Mouse (Mus musculus) lung, postnatal 10 days (tissue): ENCODE results near the gene Cep68.

Source experiments
- DNase-seq: peaks from one replicate; pipeline ENCODE4 v3.0.0; 2021

The Cep68 gene

DNA sequence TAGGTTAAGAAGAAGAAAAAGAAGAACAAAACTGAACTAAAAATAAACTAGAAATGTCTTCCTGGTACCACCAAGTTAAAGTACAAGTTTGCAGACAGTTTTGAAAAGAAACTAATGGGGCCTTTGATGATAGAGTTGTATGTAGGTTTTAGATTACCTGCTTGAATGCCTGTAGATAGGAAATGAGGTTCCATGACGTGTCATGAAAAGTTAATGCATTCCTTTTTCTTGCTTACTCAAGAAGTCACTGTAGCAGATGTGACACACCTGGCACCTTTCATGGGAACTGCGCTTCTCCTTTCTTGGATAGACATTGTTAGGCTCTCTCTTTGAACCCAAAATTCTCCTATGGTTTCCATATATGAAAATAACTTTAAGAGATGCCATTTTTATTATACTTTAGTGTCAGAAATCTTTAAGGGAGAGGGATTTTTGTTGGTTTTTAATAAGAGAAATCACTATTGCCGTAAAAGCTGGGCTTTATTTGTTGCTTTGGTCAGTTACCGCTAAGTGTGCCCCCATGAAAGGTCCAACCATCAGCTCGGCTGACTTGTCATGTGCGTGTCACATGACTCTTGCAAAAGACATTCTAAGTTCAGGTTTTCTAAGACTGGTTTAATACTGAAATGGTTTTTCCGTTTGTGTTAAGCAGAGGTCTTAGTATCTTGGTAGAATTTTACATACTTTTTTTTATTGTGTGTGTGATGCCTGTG is 46.8 kb downstream of the Cep68 start:
- DNase-seq: no peak

DNA sequence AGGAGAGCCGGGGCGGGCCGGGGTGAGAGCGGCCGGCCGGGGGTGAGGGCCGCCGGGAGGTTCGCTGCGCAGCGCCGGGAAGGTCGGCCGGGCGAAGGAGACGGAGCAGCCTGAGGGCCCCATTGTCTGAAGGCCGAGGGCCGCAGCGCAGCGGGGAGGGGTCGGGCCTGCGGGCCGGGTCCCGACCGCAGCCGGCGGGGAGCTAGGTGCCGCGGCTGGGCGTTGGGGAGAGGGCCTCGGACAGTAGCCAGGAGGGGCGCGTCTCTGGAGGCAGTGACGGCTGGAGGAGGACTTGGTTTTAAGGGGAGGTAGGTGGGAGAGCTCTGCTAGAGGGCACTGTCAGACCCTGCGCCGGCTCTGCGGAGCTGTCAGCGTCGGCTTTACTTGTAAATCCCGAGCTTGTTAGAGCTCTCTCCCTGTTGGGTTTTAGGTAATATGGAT is 47.5 kb downstream of the Cep68 start:
- peak; percentile 83 for DNase-seq

DNA sequence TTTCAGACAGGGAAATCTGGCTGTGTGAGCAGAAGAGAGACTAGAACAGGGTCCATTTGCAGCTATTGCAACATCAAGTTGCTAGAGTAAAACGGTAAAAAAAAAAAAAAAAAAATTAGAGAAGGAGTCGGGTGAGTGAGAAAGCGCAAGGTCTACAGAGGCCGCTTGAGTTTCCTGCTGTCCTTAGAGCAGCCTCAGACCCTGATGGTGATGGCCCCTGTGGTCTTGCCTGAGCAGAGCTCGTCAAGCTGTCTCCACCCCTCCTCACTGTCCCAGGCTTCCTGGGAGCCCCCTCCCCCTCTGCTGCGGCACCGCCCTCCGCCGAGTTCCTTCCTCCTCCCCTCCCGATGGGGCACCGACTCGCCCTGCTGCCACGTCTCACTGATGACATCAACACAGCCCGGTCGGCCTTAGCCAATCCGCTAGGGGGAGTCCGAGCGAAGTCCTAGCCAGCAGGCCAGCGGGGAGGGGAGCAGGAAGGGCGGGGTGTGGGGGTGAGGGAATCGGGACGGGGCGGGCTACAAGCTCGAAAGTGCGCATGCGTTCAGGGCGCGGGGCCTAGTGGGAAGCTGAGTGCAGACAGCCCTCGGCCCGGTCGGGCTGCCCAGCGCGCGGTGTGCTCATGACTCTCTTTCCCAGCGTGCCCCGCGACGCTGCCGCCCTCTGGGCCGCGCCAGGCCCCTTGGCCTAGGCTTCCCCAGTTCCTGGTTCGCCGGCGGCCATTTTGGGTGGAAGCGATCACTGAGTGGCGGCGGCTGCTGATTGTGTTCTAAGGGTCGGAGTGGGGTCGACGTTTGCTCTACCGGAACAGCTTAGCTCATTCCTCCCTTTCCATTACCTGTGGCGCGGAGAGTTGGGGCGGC is 48.3 kb downstream of the Cep68 start, which contains the start of gene Rab1a:
Rab1a (plus strand) TSS at position 720 of the 863 bp plus-strand sequence.
- DNase-seq: peak; percentile 100

DNA sequence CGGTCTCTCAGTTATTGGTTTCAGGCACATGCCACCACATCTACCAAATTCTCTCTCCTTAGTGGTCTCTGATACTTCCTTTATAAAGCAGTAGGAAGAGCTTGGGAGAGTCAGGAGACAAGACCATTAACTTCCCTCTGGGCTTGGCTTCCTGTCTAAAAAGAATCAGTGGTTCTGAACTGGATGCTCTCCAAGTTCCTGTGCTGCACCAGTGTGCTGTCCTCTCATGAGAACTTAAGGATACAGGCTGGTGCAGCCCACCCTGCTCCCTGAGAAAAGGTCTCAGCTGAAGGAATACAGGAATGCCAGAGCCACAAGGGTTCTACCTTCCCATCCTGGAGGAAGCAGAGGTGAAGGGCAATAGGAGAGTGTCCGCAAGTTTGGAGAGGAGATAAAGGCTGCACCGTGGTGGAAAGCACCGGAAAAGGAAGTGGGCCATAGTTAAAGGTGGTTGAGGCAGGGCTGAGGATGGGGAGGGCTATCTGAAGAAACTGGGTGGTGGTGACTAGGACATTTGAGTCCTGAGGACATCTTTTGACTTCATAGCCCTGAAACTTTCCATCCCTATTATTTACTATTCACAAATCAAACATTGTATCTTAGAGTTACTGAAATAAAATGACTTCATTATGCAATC is 56.0 kb downstream of the Cep68 start:
- peak; percentile 57 for DNase-seq

DNA sequence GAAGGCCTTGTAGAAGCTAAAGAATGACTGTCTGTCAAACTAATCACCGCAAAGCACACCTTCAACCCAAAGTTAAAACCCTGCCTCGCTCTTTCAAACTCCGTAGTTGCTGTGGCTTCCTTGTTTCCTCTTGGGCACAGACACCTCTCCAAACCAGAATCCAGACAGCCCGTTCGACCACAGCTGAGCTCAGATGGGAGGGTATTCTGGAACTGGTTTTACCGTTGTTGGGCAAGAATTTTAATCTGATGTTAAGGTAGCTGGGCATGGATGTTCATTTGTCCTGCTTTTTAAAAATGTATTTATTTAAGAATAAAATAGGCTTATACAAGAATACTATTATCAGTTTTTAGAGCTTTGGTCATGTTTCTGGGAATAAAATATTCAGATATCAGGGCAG is 62.0 kb downstream of the Cep68 start:
- no peak for DNase-seq
